Mouse (Mus musculus) kidney, postnatal 10 days (tissue): ENCODE measurements at regions not wholly inside any gene's neighbourhood (a gene's known extent, or its start where the extent isn't known, plus 50 kb on each side); places are given as distances from the start of the nearest gene placed in this dataset.

Source experiments
- DNase-seq: peaks from one replicate; pipeline ENCODE4 v3.0.0; 2021; ENCODE audit warnings: mixed read lengths

- DNase-seq: peak; percentile 4
Observed at GRCm38 (mm10) chr10:29635828-29636227, 100.2 kb upstream of the Rspo3 start.

- no peak for DNase-seq
Observed at GRCm38 (mm10) chr10:29595455-29595854, 59.8 kb upstream of the Rspo3 start.

- DNase-seq: no peak
Observed at GRCm38 (mm10) chr10:29594969-29595368, 59.3 kb upstream of the Rspo3 start.

GRCm38 (mm10) chr10:29592906-29593305, 57.2 kb upstream of the Rspo3 start:
- DNase-seq: no peak

GRCm38 (mm10) chr10:29590187-29590586, 54.5 kb upstream of the Rspo3 start:
- no peak for DNase-seq

GRCm38 (mm10) chr10:29589739-29590138, 54.1 kb upstream of the Rspo3 start:
- no peak for DNase-seq
